Mouse (Mus musculus) kidney, postnatal 36 days (tissue): ENCODE measurements at regions not wholly inside any gene's neighbourhood (a gene's known extent, or its start where the extent isn't known, plus 50 kb on each side); places are given as distances from the start of the nearest gene placed in this dataset.

Experiments used
- DNase-seq, 2 experiments: peaks; one replicate each; pipeline ENCODE4 v3.0.0; 2021 to 2022; ENCODE audit warnings: mixed read lengths in 2 of 2

DNA sequence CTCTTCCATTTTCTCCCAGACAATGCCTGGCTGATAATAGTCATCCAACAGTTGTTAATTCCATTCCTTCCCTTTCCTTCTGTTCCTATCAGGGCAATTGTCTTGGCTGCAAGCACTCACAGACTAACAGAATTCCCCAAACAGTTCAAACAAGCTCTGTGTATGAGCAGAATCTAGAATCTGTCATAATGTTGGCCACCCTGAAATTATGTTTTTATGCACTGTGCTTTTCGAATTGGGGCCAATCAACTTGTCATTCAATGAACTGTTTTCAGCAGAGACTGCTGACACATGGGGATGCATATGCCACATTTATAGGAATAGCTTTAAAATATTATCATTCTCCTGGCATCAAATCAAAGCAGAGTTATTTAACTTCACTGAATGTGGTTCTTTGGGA, 235.8 kb upstream of the Tmtc4 start:
- no peak for DNase-seq

GRCm38 (mm10) chr14:123210241-123210640, 226.4 kb upstream of the Tmtc4 start:
- DNase-seq, result no peak

GRCm38 (mm10) chr14:123202848-123203247, 219.0 kb upstream of the Tmtc4 start:
- no peak for DNase-seq

- DNase-seq, result no peak
These were observed 218.5 kb upstream of the Tmtc4 start for GRCm38 (mm10) chr14:123202313-123202712.

DNA sequence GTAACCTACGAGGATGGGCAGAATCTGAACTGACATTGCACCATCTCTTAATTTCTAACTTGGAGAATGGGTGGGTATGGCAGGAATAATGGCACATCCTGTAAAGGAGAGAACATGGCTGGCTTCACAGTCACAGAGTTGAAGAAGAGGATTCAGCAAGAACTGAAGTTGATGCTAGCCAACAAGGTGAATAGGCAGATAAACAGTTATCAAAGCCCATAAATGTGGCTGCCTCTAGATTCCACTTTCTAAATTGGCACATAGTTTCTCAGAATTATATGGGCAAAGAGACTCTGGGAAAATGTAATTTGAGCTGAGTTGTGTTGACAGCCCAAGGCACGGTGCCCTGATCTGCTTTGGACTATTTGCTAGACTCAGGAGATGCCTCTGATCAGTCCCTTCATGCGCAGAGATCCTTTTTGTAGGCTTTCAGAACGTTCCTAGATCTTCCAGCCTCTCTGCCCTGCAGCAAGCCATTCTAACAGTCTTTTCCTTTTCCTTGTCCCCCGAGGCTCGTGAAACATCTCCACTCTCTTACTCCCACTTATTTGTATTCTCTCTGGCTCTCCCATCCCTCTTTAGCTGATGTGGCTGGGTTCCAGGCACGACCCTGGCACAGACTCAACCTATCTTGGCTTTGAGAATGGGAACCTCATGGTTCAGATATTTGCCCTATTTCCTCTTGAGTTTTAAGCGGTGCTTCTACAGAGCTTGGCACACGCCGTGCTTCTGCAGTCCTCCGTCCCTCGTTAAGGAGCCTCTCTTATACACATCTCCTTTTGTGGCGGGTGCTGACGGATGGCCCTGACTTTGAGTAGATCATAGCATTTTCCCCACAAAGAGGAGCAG, 217.8 kb upstream of the Tmtc4 start:
- peak in 1 of 2 experiments; percentile 22 for DNase-seq

- DNase-seq, result no peak
These were observed 215.3 kb upstream of the Tmtc4 start for GRCm38 (mm10) chr14:123199111-123199510.

DNA sequence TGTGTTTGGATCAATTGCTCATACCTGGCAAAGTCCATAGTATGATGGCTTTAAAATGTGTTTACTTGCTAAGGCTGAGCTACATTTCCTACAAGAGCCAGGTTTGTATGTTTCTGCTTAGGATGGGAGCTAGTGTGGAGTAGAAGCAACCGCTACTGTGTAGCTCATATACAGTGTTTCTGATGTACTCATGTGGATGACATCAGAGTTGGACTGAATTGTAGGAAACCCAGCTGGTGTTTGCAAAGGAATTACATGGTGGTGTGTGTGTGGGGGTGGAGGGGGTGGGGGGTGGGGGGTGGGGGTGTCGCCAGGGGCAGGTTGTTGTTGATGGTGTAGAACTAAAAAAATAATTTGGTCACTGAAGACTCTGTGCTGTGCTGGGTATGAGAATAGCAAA, 208.7 kb upstream of the Tmtc4 start:
- DNase-seq, result no peak

GRCm38 (mm10) chr14:123190729-123191128, 206.9 kb upstream of the Tmtc4 start:
- DNase-seq, result no peak

GRCm38 (mm10) chr14:123187270-123188058, 203.6 kb upstream of the Tmtc4 start:
- DNase-seq, result no peak

DNA sequence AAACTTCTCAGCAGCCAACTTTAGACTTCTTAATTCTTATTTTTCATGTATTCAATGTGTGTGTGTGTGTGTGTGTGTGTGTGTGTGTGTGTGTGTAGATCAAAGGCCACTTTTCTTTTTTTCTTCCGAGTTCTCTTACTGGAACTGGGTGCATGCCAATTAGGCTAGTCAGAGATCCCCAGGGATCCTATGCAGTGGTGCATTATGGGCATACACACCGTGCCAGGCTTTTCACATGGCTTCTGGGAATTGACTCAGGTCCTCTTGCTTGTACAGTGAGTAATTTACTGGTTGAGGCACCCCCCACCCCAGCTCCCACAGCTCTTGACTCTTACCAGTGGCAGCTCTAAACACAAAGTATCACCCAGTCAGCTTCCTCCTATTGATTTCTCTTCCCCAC, 189.3 kb upstream of the Tmtc4 start:
- peak in 1 of 2 experiments; percentile 19 for DNase-seq

DNA sequence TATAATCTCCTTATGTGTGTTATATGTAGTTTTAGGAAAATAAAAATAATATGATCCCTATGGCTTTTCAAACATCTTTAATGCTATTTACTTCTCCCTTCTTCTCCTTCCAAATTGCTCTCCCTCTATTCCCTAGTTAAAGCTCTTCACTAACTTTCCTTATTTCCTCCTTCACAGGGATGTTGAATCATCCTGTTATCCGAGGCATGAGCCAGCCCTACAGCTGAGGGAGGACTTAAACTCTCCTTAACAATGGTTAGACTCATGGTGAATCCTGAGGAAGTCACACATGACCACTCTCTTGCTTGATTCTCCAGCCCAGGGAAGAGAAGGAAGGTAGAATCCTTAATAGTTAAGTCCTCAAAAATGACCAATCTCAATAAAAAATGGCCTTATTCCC, 188.0 kb upstream of the Tmtc4 start:
- DNase-seq, result no peak

GRCm38 (mm10) chr14:123163842-123164241, 180.0 kb upstream of the Tmtc4 start:
- no peak for DNase-seq

GRCm38 (mm10) chr14:123143489-123144046, 159.7 kb upstream of the Tmtc4 start:
- no peak for DNase-seq

DNA sequence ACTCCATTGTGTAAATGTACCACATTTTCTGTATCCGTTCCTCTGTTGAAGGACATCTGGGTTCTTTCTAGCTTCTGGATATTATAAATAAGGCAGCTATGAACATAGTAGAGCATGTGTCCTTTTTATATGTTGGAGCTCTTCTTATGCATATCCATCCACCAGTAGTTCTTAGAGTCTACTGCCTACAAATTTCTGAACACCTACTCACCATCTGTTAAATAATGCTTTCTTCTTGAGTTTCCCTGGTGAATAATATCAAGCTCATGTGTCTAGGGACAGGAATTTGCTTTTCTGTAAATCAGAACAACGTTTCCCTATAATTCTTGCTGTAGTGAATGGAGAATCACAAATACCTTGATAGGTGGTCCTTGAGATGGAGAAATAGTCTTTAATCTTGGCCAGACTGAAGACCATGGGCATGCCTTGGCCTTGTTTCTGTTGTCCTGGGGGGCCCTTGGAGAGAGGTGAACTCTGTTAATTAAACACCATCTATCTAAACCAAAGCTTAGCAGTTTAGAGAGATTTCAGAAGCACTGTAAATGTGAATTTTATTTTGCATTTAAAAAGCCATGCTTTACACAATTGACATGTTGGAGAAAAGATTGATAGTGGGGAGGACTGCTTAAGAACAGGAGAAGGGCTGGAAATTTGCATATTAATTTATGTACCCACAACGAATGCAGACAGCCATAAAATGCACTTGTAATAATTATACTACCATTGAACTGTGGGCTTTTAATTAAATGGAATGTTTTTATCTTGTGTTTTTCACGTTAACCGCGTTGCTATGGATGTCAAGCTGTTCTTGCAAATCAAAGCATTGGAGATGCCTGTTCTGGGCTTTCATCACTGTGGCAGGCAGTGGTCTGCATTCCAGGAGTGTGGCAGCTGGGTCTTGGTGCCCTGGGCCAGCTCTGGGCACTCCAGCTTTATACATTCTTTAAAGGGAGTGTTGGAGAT, 155.2 kb upstream of the Tmtc4 start:
- DNase-seq, result no peak

DNA sequence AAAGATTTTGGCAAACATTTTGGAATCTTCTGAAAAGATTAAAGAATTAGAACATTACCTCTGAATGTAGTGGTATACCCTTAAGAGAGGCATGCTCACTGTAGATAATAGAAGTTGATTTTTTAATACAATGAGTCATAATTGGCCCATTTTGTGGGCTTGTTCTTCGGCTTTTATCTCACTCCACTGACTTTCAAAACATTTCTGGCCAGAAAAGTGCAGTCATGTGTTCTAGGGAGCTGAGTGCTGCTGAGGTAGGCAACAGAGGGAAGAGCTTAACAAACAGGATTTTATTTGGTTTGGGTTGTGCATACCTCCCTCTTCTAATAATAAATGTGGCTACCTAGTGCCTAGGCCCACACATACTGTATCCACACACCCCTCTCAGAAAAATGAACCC, 150.1 kb upstream of the Tmtc4 start:
- DNase-seq, result no peak

DNA sequence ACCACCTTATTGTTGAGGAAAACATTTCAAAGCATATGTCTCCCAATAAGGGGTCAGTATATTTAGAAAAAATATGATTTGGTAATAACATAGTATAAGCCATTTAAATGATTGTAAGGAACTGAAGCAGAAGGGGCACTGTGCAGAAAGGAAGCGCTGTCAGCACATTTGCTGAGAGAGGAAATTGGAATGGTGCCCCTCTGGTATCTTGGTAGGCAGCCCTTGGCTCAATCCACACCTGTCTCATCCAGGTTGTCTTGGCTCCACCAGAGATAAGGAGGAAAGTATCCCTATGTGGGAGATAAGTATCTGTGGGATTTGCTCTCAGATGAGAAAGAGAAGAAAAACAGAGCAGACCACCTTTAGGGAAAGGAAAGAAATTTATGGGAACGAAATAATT, 136.5 kb upstream of the Tmtc4 start:
- DNase-seq, result no peak

GRCm38 (mm10) chr14:123116337-123116736, 132.5 kb upstream of the Tmtc4 start:
- no peak for DNase-seq

DNA sequence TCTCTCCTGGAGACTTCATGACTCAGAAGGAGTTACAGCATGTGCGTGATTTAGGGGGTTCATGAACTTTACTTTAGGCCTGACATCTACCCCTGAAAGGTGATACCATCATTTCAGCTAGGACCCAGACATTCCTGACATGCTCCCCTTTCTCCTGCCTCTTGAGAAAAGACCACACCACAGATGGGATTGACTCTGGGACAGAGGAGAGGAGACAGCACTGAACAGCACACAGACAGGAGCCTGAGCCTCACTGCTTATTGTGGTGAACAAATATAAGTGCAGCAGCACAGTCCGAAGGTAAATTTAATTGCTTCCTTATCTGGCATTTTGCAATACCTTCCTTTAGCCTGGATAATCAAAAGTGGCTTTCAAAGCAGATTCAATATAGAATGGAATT, 126.7 kb upstream of the Tmtc4 start:
- DNase-seq, result no peak

- no peak for DNase-seq
These were observed 116.5 kb upstream of the Tmtc4 start for GRCm38 (mm10) chr14:123100371-123100770.

GRCm38 (mm10) chr14:123096086-123096485, 112.3 kb upstream of the Tmtc4 start:
- DNase-seq, result no peak

DNA sequence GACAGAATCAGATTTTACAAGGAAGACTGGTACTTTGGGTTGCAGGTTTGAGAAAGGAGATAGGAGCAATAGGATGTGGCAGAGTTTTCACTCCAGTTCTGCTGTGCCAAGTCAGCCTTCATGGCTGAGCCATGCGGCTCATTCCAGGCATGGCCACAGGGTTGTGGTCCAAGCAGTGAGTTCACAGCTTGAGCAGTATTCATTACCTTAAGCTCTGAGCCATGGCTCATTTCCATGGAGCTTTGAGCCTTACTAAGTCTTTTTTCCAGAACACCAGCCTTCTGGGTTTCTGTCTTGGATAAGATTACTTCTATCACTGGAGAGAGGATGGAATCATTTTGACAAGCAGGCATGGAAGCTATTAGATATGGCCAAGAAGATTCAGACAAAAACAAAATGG, 98.2 kb upstream of the Tmtc4 start:
- DNase-seq, result no peak

GRCm38 (mm10) chr14:123081016-123081714, 97.3 kb upstream of the Tmtc4 start:
- no peak for DNase-seq
